Mouse (Mus musculus) lung, adult 2 months (tissue): ENCODE data around the gene Ankrd28.

Source experiments
- CTCF ChIP-seq: fragments of 200-500 bp; IDR thresholded peaks from 2 replicates; pipeline ENCODE4 v1.5.1; 2011; ENCODE audit warnings: mild to moderate bottlenecking, low read length, control low read depth; ENCODE audit not compliant: insufficient read depth
- POLR2A ChIP-seq: fragments of 200-500 bp; IDR thresholded peaks from 2 replicates; pipeline ENCODE4 v1.6.1; 2011; ENCODE audit warnings: low read depth, mild to moderate bottlenecking, control low read depth, low read length, borderline replicate concordance; ENCODE audit errors: extremely low read depth

DNA sequence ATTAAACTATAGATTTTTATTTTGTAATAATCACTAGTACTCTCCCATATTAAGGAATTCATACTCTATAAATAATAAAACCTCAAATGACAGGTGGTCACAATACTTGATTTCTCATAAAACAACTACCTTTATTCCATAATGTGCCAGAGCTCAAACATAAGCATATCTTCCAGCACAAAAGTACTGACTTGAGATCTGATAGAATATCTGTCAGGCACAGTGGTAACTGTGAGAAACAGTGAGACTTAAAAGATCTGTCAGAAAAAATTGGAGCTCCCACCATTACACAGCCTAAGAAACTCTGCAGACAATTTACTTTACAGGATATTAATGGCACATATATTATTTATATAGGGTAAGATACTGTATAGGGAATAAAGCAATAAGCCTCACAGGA is 114.8 kb downstream of the Ankrd28 start:
- no peak for TF ChIP-seq POLR2A
- TF ChIP-seq CTCF = no peak
